Mouse (Mus musculus): ENCODE measurements around the gene Il34.

Il34 gene

DNA sequence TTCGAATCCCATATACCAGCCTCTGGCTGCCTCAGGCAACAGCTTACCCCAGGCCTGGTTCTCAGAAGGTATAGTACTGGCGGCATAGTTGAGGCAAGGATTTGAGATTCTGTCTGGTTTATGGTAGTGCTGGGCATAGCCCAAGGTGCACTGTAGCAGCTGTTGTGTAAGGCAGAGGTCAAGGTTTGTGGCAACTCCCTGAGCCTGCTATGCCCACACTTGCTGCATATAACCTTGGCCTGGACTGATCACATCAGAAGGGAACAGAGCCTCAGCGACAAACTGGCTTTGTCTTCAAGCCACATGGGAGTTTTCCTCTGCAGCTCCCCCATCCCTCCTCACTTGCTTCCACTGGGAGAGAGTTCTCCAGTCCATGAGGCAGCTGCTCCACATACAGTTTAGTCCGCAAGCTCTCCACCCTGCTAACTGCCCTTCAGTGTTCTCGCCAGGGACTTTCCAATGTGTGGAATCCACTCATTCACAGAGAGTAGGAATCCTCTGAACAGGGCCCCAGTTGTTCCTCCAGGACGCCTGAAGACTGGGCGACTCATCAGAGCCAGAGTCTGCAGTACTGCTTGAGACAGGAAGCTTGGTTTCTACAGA, 11.3 kb downstream of the Il34 start:
- ChIA-PET CTCF (interaction anchor here in 1 of 4 experiments (0.6 kb wide), 1 partner anchor 28 kb away, joined by 3 read pairs; no protein-coding TSS in a partner anchor), POLR2A (interaction anchor here in 2 of 4 experiments (1.0 to 3.7 kb wide), 9 partner anchors 8 to 82 kb away, joined by 3 to 20 read pairs (median 5); partner anchors contain the start of genes Cog4 (in 1 of the 2) and Il34 (in 1 of the 2))

DNA sequence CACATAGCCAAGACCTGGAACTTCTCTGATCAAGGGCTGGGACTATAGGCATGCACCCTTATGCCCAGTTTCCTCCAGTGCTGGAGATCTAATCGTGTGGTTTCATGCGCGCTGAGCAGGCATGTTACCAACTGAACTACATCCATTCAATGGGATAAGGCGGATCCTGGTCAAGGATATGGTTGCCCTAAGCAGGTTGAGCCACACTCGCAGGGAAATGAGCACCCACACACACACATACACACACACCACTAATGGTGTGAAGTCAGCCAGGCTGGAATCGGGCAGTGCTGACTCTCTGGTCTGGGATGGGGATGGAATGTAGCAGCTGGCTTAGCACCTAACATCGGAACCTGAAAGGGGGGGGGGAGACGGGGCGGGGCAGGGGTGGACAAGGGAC, 11.8 kb downstream of the Il34 start:
- CTCF ChIA-PET = no interaction called here
- POLR2A ChIA-PET = interaction anchor here in 3 of 4 experiments (0.5 to 3.7 kb wide), 16 partner anchors 9 to 203 kb away, joined by 3 to 20 read pairs (median 4); partner anchors contain the start of genes Il34 (in 2 of the 3) and Cog4 (in 1 of the 3)

- ChIA-PET CTCF (interaction anchor here in 1 of 4 experiments (1.2 kb wide), 1 partner anchor 396 kb away, joined by 5 read pairs; no protein-coding TSS in a partner anchor), POLR2A (interaction anchor here (0.5 to 3.7 kb wide), 19 partner anchors 9 to 204 kb away, joined by 3 to 20 read pairs (median 4); partner anchors contain the start of genes Il34 (in 2 of the 4), Cog4 (in 1 of the 4) and Ddx19a (in 1 of the 4))
Measured at GRCm38 (mm10) chr8:110793511-110793910, 12.2 kb downstream of the Il34 start.

- CTCF ChIA-PET = interaction anchor here in 1 of 4 experiments (1.2 kb wide), 1 partner anchor 397 kb away, joined by 5 read pairs; no protein-coding TSS in a partner anchor
- POLR2A ChIA-PET = interaction anchor here (0.7 to 3.7 kb wide), 18 partner anchors 10 to 241 kb away, joined by 3 to 20 read pairs (median 4); partner anchors contain the start of genes Il34 (in 2 of the 4) and Ddx19a (in 1 of the 4)
Measured at GRCm38 (mm10) chr8:110792574-110793200, 13.0 kb downstream of the Il34 start.

GRCm38 (mm10) chr8:110791164-110791563, 14.6 kb downstream of the Il34 start:
- CTCF ChIA-PET = no interaction called here
- POLR2A ChIA-PET = interaction anchor here in 2 of 4 experiments (0.5 to 0.6 kb wide), 2 partner anchors 13 to 14 kb away, joined by 3 to 5 read pairs; partner anchors contain the start of gene Il34 (in 1 of the 2)

- ChIA-PET POLR2A (interaction anchor here (0.6 to 2.8 kb wide), 25 partner anchors 9 to 244 kb away, joined by 3 to 12 read pairs (median 4); partner anchors contain the start of genes Cog4 (in 2 of the 4), Sf3b3 (in 2 of the 4), Ddx19a (in 1 of the 4) and Il34 (in 1 of the 4)), CTCF (interaction anchor here in 2 of 4 experiments (0.6 to 1.5 kb wide), 3 partner anchors 41 to 522 kb away, joined by 3 to 6 read pairs (median 3); no protein-coding TSS in a partner anchor)
Measured at GRCm38 (mm10) chr8:110790270-110790669, 15.5 kb downstream of the Il34 start.

GRCm38 (mm10) chr8:110789571-110789970, 16.2 kb downstream of the Il34 start:
- POLR2A ChIA-PET = interaction anchor here (0.6 to 2.8 kb wide), 33 partner anchors 9 to 244 kb away, joined by 3 to 12 read pairs (median 4); partner anchors contain the start of genes Cog4 (in 2 of the 4), Sf3b3 (in 2 of the 4), Ddx19a (in 1 of the 4) and Il34 (in 1 of the 4)
- CTCF ChIA-PET = interaction anchor here in 2 of 4 experiments (0.6 to 1.5 kb wide), 3 partner anchors 40 to 523 kb away, joined by 3 to 6 read pairs (median 3); no protein-coding TSS in a partner anchor

DNA sequence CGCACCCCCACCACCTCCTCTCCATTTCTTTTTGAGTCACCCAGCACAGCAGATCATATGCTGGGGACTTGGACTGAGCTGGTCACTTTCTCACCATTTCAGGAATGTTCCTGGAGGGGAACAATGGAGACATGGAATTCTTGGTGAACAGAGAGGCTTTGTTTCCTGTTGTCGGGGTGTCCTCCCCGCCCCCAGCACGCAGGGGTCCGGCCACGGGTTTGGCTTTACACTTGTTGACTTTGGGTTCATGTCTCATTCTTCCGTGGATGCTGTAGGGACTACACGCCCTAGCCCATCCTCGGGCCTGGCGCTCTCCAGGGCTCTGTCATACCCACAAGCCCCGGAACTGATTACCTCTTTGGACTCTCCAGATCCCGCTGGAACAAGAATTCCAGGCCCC, 16.7 kb downstream of the Il34 start:
- ChIA-PET POLR2A (interaction anchor here (0.6 to 2.8 kb wide), 25 partner anchors 10 to 245 kb away, joined by 3 to 12 read pairs (median 4); partner anchors contain the start of genes Cog4 (in 2 of the 4), Sf3b3 (in 2 of the 4), Ddx19a (in 1 of the 4) and Il34 (in 1 of the 4)), CTCF (interaction anchor here in 1 of 4 experiments (1.5 kb wide), 1 partner anchor 40 kb away, joined by 6 read pairs; no protein-coding TSS in a partner anchor)

DNA sequence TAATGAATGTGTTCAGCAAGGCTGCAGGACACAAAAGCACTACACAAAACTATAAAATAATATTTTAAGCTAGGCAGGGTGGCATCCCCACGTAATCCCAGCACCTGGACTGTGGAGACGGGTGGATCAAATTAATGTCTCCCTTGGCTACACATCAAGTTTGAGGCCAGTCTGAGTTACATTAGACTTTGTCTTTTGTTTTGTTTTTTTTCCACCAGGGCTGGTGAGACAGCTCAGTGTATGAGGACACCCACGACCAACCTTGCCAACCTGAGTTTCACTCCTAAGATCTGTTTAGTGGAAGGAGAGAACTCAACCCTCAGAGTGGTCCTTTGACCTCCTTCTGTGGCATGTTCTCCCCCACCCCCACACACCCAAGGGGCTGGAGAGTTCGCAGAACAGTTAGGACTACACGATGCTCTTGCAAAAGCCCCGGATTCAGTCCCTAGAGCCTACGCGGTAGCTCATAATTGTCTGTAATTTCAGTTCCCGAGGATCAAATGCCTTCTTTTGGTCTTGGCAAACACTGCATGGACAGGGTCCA, 18.2 kb downstream of the Il34 start:
- POLR2A ChIA-PET = interaction anchor here in 3 of 4 experiments (0.6 to 2.9 kb wide), 5 partner anchors 27 to 132 kb away, joined by 3 to 18 read pairs (median 3); partner anchors contain the start of gene St3gal2 (in 1 of the 3)

GRCm38 (mm10) chr8:110786934-110787333, 18.8 kb downstream of the Il34 start:
- POLR2A ChIA-PET = interaction anchor here in 2 of 4 experiments (0.7 to 2.9 kb wide), 5 partner anchors 15 to 68 kb away, joined by 3 to 18 read pairs (median 3); no protein-coding TSS in a partner anchor
- CTCF ChIA-PET = interaction anchor here in 2 of 4 experiments (0.6 to 1.9 kb wide), 2 partner anchors 21 to 37 kb away, joined by 3 to 8 read pairs; no protein-coding TSS in a partner anchor

More for the DNA sequence above, 18.2 kb downstream of the Il34 start:
- CTCF ChIA-PET = interaction anchor here in 1 of 4 experiments (1.9 kb wide), 1 partner anchor 38 kb away, joined by 8 read pairs; no protein-coding TSS in a partner anchor

DNA sequence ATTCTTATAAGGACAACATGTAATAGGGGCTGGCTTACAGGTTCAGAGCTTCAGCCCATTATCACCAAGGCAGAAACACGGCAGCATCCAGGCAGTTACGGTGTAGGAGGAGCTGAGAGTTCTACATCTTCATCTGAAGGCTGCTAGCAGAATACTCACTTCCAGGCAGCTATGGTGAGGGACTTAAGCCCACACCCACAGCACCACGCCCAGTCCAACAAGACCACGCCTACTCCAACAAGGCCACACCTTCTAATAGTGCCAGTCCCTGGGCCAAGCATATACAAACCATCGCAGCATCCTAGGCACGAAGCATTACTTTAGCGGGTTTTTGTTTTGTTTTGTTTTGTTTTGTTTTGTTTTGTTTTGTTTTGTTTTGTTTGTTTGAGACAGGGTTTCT, 19.2 kb downstream of the Il34 start:
- POLR2A ChIA-PET = interaction anchor here in 2 of 4 experiments (0.6 to 2.9 kb wide), 7 partner anchors 14 to 307 kb away, joined by 3 to 18 read pairs (median 4); partner anchors contain the start of genes Cog4 (in 1 of the 2), Il34 (in 1 of the 2) and Sf3b3 (in 1 of the 2)

DNA sequence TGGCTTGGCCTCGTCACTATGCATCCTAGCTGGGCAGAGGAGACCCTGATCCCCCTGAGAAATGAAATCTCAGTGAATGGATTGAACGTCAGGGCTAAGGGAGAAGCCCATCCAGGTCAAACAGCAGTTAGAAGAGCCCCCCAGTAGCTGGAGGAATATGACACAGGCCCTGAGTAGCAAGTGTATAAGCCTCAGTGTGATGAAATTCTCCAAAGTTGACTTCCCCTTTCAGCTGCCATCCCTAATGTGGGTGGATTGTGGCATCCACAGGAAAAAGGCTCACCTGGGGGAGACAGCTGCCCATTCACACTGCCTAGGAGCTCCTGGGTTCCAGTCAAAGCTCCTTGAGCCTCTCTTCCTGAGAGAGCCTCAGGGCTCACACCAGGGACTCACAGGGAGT, 20.4 kb downstream of the Il34 start:
- POLR2A ChIA-PET = interaction anchor here in 1 of 4 experiments (0.7 to 2.9 kb wide), 4 partner anchors 13 to 30 kb away, joined by 3 to 18 read pairs (median 8); no protein-coding TSS in a partner anchor
- CTCF ChIA-PET = interaction anchor here in 1 of 4 experiments (0.6 kb wide), 1 partner anchor 29 kb away, joined by 3 read pairs; no protein-coding TSS in a partner anchor

More for the DNA sequence above, 19.2 kb downstream of the Il34 start:
- CTCF ChIA-PET = interaction anchor here in 3 of 4 experiments (0.6 to 1.9 kb wide), 3 partner anchors 21 to 133 kb away, joined by 3 to 8 read pairs (median 4); partner anchors contain the start of gene St3gal2 (in 1 of the 3)

DNA sequence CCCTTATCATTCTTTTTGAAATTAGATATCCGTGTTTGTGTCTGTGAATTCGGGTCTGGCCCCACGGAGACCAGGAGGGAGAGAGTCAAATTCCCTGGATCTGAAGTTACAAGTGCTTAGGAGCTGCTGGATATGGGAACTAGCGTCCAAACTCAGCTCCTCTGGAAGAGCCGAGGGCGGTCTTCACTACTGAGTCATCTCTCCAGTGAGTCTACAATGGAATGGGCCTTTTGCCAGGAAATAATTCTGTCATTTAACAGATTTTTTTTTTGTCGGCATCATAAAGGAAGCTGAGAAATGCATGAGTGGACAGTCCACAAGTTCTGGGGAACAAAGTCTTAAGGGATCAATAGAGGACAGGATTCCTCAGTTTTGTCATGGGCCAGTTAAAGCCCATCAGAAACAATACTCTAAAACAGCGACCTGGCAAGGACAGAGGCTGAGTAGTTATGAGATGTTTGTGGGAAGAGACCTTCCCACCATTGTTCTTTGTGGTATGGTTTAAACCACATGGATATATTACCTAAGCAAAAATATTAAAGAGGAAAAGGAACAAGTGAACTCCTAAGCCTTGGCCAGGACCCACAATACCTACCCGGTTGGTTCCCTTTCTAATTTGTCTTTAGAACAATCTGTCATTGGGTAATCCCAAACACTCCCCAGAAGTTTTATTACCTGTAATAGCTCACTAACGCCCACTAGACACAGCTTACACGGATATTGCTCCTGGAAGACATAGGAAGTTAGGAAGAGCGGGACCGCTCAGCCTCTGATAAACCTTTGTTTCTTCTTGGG, 25.6 kb downstream of the Il34 start:
- ChIA-PET POLR2A (interaction anchor here in 2 of 4 experiments (0.7 to 9.4 kb wide), 6 partner anchors 10 to 29 kb away, joined by 3 to 59 read pairs (median 3); no protein-coding TSS in a partner anchor), CTCF (interaction anchor here in 2 of 4 experiments (0.9 to 2.1 kb wide), 3 partner anchors 23 to 53 kb away, joined by 3 to 5 read pairs (median 3); no protein-coding TSS in a partner anchor)

DNA sequence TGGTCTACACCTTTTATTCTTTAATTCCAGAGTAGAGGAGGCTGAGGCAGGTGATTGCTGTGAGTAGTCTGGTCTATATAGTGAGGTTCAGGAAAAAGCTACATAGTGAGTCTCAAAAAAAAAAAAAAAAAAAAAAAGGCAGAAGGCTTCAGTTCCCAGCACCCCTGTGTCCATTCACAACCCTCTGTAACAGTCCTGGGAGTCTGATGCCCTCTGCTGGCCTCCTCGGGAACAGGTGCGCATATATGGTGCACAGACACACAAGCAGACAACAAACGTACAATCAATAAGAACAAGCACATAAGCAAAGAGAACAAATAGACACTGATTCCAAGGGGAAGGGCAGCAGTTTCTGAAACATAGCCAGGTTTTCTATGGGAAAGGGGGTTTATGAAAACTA, 29.4 kb downstream of the Il34 start:
- POLR2A ChIA-PET = interaction anchor here in 3 of 4 experiments (0.6 to 9.4 kb wide), 11 partner anchors 10 to 260 kb away, joined by 3 to 59 read pairs (median 3); partner anchors contain the start of gene Sf3b3 (in 1 of the 3)
- CTCF ChIA-PET = interaction anchor here (0.6 to 2.6 kb wide), 12 partner anchors 9 to 662 kb away, joined by 3 to 10 read pairs (median 4); no protein-coding TSS in a partner anchor

- POLR2A ChIA-PET = interaction anchor here in 3 of 4 experiments (0.6 to 9.4 kb wide), 9 partner anchors 9 to 261 kb away, joined by 3 to 59 read pairs (median 4); partner anchors contain the start of gene Sf3b3 (in 1 of the 3)
- CTCF ChIA-PET = interaction anchor here (0.6 to 2.6 kb wide), 9 partner anchors 19 to 662 kb away, joined by 3 to 10 read pairs (median 4); no protein-coding TSS in a partner anchor
Measured at GRCm38 (mm10) chr8:110775721-110776120, 30.0 kb downstream of the Il34 start.

GRCm38 (mm10) chr8:110775316-110775715, 30.4 kb downstream of the Il34 start:
- POLR2A ChIA-PET = interaction anchor here in 1 of 4 experiments (0.8 to 9.4 kb wide), 6 partner anchors 9 to 58 kb away, joined by 3 to 59 read pairs (median 4); no protein-coding TSS in a partner anchor
- CTCF ChIA-PET = interaction anchor here in 2 of 4 experiments (0.8 to 2.6 kb wide), 5 partner anchors 18 to 315 kb away, joined by 3 to 10 read pairs (median 3); no protein-coding TSS in a partner anchor

Data from embryonic stem cell, embryonic (primary cell).